Mouse (Mus musculus): ENCODE results near the gene Cdh23.
A peak's percentile ranks its signal among the peaks of the same experiment; 100 is the strongest.

DNA sequence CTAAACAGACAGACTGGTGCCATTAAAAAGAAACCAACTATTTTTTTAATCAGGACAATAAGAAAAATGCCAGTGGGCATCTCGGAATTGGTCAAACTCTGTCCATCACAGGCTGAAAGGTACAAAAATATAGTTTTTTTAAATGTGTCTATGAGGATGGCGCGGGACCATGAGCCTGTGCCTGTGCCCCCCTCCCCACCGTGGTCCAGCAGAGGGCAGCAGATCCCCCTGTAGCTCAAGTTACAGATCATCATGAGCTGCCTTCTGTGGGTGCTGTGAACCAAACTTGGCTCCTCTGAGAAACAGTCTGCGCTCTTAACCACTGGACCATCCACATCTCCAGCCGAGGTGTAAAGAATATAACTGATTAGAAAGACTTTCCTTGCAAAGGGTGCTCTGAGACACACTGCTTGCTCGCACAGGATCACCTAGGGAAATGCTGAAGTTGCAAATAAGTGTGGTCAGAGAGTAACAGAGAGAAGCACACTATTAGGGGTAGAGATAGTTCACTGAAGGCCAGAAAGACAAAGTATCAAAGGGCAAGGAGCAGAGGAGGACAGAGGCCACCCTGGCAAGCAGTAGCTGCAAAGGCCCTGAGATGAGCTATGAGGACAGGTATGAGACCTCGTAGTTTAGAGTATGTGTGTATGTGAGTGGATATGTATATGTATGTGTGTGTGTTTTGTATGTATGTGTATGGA is 74.7 kb downstream of the Cdh23 start:
- TF ChIP-seq POLR2A (IDR thresholded peaks at IDR 0.05; ENCODE audit: borderline replicate concordance, extremely low read depth, insufficient read depth, insufficient read length, poor library complexity, severe bottlenecking), result no peak
- TF ChIP-seq CTCF (IDR thresholded peaks at IDR 0.05; ENCODE audit: borderline replicate concordance, extremely low read depth, insufficient read depth, insufficient read length), result peak; percentile 16; the same call in 1 of the 2 replicates

All from brain, embryonic 14.5 days (tissue).